Mouse (Mus musculus) heart, embryonic 13.5 days (tissue): ENCODE results near the gene Larp6. TPM values are rescaled to one million over a fixed set of nuclear protein-coding genes. Genes with fewer than 3 reads are reported as not detected.

ENCODE experiments used
- ATAC-seq: fragments of 200-750 bp; cut with Nextera tagmentation; 2 replicates; pipeline ENCODE4 v1.8.0; 2017; ENCODE audit warnings: moderate TSS enrichment; ENCODE audit not compliant: insufficient number of reproducible peaks, low FRiP score, low TSS enrichment; ENCODE audit errors: extremely low read depth
- H3K27ac ChIP-seq: fragments of 300-500 bp; sonication (generic); replicated peaks from 2 replicates; pipeline ENCODE4 v1.5.1; 2015; ENCODE audit warnings: moderate library complexity, mild to moderate bottlenecking, inconsistent platforms
- H3K27me3 ChIP-seq: fragments of 300-500 bp; sonication (generic); replicated peaks from 2 replicates; pipeline ENCODE4 v1.6.1; 2015; ENCODE audit warnings: mild to moderate bottlenecking, inconsistent platforms
- H3K36me3 ChIP-seq: fragments of 300-500 bp; sonication (generic); 2 replicates; pipeline ENCODE4 v1.6.1; 2015; ENCODE audit warnings: mild to moderate bottlenecking, inconsistent platforms
- H3K4me1 ChIP-seq: fragments of 300-500 bp; sonication (generic); 2 replicates; pipeline ENCODE4 v1.6.1; 2015; ENCODE audit warnings: inconsistent platforms
- H3K4me2 ChIP-seq: fragments of 300-500 bp; sonication (generic); 2 replicates; pipeline ENCODE4 v1.6.1; 2015; ENCODE audit warnings: inconsistent platforms, mild to moderate bottlenecking, moderate library complexity
- H3K4me3 ChIP-seq: fragments of 300-500 bp; sonication (generic); 2 replicates; pipeline ENCODE4 v1.5.1; 2015; ENCODE audit warnings: moderate library complexity, mild to moderate bottlenecking, inconsistent platforms
- H3K9ac ChIP-seq: fragments of 300-500 bp; sonication (generic); 2 replicates; pipeline ENCODE4 v1.6.1; 2015; ENCODE audit warnings: inconsistent platforms, mild to moderate bottlenecking, moderate library complexity
- H3K9me3 ChIP-seq: fragments of 300-500 bp; sonication (generic); 2 replicates; pipeline ENCODE4 v1.6.1; 2016; ENCODE audit warnings: inconsistent platforms
- WGBS: fragments of 180-500 bp; shearing (Covaris S2); methylation state at CpG from one replicate; pipeline ENCODE4 v1.1.7; 2015; ENCODE audit warnings: mixed read lengths; 5-methylcytosine and 5-hydroxymethylcytosine counted together
- polyA plus RNA-seq: library from polyadenylated mRNA; unstranded; fragments of >200 nt; fragmentation: Nextera tagmentation; extraction: Ambion mirVana; gene quantifications from 2 replicates; pipeline ENCODE4 v1.2.1, GENCODE M21; 2015

The Larp6 gene
- 0.69 and 0.94 TPM in 2 replicates for polyA plus RNA-seq

DNA sequence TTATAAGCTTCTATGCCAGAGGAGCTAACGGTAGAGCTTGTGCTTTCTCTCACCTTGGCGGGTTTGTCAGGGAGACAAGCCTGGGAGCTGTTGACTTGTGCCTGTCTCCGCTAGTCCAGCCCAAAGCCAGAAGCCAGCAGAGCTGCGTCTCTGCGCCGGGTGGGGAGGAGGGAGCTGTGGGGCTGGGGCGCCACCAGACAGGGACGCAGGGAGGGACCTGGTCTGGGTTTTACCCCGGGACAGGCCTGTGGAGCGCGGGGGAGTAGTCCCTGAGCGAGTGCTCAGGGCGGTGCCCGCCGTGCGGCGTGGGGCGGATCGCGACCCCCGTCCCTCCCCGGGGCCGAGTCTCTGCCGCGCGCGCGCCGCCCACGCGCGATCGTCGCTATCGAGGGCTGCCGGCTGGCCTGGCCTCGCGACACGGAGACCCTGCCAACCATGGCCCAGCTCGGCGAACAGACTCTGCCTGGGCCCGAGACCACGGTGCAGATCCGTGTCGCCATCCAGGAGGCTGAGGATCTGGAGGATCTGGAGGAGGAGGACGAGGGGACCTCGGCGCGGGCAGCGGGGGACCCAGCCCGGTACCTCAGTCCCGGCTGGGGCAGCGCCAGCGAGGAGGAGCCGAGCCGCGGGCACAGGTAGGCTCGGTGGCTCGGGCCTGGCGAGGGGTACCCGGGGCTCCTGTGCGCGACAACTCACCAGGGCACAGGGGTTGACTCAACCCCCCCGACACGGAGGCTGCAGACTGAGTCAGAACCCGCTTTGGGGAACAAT is at the start of gene Larp6:
Gene Larp6 (plus strand): TSS at position 219 of the 771 bp plus-strand sequence.
- 2% methylated on average over 65 of the region's 66 CpGs for WGBS
- no peak within 1 kb of the TSS for H3K27ac ChIP-seq
- H3K4me3 ChIP-seq: peak within 1 kb of the TSS; percentile 68
- no peaks in the 10 kb centered on the region for H3K36me3 ChIP-seq
- no peaks in the 10 kb centered on the region for H3K9me3 ChIP-seq
- no peak for ATAC-seq
- peak within 1 kb of the TSS; percentile 95 for H3K4me2 ChIP-seq
- peaks cover 37% of the 10 kb centered on the region for H3K27me3 ChIP-seq
- H3K9ac ChIP-seq: peak within 1 kb of the TSS; percentile 84
- H3K4me1 ChIP-seq: peaks cover 15% of the 10 kb centered on the region

DNA sequence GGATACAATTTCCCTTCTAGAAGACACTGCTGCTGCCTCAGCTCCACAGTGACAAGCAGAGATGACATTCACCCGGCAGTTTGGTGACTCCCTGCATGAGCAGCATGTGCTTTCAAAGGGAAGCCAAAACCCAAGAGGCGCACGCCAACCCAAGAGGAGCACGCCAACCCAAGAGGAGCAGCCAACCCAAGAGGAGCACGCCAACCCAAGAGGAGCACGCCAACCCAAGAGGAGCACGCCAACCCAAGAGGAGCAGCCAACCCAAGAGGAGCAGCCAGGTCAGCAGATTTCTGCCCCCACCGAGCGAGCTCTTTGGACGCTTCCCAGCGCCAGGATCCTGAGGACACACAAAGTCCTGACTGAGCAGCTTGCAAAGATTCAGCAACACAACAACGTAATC is 48.4 kb upstream of the Larp6 start:
- H3K9ac ChIP-seq: no peak overlapping the region
- WGBS: 90% methylated on average over 12 of the region's 12 CpGs
- H3K27me3 ChIP-seq: no peaks in the 10 kb centered on the region
- H3K4me2 ChIP-seq: no peak overlapping the region
- no peak overlapping the region for H3K27ac ChIP-seq
- peaks cover 23% of the 10 kb centered on the region for H3K36me3 ChIP-seq
- no peak overlapping the region for H3K4me3 ChIP-seq
- no peak for ATAC-seq
- H3K9me3 ChIP-seq: no peaks in the 10 kb centered on the region
- H3K4me1 ChIP-seq: no peaks in the 10 kb centered on the region

DNA sequence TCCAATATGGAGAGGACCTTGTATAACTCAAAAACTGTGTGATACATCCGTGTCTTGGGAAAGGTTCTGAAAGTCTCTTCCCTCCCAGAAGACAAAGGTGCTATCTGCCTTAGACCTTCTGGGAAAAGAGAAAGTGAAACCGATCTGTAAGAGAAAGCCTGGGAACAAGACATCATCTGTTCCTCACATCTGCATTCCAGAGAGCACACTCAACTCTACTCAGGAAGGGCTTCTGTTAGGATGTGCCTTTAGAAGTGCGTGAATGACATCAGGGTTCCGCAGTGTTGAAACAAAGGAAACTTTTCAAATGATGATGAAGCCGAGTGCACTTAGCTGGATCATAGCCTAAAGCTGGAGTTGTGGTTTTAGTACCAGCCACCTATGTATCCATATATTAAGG is 47.9 kb upstream of the Larp6 start:
- H3K4me3 ChIP-seq: no peak overlapping the region
- no peak overlapping the region for H3K4me2 ChIP-seq
- WGBS: 79% methylated on average over 5 of the region's 5 CpGs

DNA sequence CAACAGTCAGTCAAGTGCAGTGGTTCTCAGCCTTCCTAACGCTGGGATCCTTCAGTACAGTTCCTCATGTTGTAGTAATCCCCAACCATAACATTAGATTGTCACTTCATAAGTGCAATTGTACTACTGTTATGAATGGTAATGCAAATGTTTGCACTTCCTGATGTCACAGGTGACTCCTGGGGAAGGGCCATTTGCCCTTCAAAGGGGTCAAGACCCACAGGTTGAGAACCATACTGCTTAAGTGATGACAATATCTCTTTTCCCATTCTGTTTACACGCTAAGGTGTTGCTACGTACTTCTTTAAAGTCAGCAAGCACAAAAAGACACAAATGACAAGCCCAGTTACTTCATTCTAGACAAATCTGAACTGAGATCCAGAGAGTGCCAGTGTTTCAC is 47.3 kb upstream of the Larp6 start:
- ATAC-seq: no peak
- WGBS: 80% methylated on average over 3 of the region's 3 CpGs

More for the DNA sequence above, 47.9 kb upstream of the Larp6 start:
- Histone ChIP-seq H3K27me3 (no peaks in the 10 kb centered on the region), H3K9ac (no peak overlapping the region), H3K27ac (no peak overlapping the region), H3K9me3 (no peaks in the 10 kb centered on the region), H3K4me1 (no peaks in the 10 kb centered on the region), H3K36me3 (peaks cover 25% of the 10 kb centered on the region)
- no peak for ATAC-seq

DNA sequence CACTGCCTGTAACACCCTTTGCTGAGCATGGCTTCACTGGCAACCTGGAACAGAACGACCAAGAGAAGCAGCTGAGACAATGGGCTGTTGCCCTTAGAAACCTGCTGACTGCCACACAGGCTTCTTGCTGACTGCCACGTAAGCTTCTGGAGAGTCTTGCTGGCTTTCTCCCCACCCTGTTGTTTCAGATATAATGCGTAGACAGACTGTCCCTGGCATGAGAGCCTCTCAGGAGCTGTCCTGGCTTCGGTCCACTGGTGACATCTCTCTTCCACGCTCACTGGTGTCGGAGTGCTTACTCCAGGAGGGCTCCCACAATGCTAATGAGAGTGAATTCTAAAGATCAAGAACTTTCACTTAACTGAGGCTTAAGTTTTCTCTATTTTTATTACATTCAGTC is 43.9 kb upstream of the Larp6 start:
- WGBS: 73% methylated on average over 6 of the region's 6 CpGs
- Histone ChIP-seq H3K9me3 (no peaks in the 10 kb centered on the region), H3K27me3 (no peaks in the 10 kb centered on the region), H3K4me2 (no peak overlapping the region), H3K27ac (no peak overlapping the region), H3K4me1 (no peaks in the 10 kb centered on the region), H3K9ac (no peak overlapping the region), H3K36me3 (peaks cover 25% of the 10 kb centered on the region), H3K4me3 (no peak overlapping the region)
- no peak for ATAC-seq

More for the DNA sequence above, 47.3 kb upstream of the Larp6 start:
- Histone ChIP-seq H3K4me3 (no peak overlapping the region), H3K4me2 (no peak overlapping the region), H3K9ac (no peak overlapping the region), H3K9me3 (no peaks in the 10 kb centered on the region), H3K4me1 (no peaks in the 10 kb centered on the region), H3K27me3 (no peaks in the 10 kb centered on the region), H3K27ac (no peak overlapping the region), H3K36me3 (peaks cover 25% of the 10 kb centered on the region)

DNA sequence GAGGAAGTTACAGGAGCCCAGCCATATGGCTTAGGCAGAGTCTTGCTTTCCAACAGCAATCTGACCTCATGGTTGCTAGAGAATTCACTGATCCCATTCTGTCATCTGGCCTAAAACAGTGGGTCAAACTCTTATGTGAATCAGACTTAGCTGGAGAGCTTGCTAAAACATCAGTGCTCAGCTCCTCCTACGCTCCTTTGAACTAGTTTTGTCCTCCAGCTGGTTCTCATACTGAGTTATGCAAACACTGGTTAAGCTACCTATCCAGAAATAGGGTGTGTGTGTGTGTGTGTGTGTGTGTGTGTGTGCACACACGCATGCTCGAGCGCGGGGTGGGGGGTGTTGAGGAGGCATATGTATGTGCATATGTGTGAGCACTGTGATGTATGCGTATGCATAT is 40.2 kb upstream of the Larp6 start:
- 92% methylated on average over 6 of the region's 6 CpGs for whole genome bisulfite sequencing
- ATAC-seq: no peak

DNA sequence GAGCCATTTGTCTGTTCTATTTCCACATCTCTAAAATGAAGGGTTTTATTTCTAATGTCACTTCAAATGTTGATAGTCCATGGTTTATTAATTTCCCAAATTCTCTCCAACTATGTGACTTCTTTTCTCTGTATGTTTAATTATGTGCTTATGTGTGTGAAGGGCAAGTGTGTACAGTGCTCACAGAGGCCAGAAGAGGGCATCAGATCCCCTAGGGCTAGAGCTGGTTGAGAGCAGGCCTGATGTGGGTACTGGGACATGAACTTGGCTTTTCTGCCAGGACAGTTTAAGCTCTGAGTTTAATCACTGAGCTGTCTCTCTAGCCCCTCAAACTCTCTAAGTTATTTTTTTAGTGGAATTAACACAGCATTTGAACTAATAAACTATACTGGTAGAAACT is 38.0 kb upstream of the Larp6 start:
- Histone ChIP-seq H3K9me3 (no peaks in the 10 kb centered on the region), H3K4me3 (no peak overlapping the region), H3K27ac (no peak overlapping the region), H3K4me1 (no peaks in the 10 kb centered on the region), H3K4me2 (no peak overlapping the region), H3K36me3 (peaks cover 33% of the 10 kb centered on the region), H3K9ac (no peak overlapping the region), H3K27me3 (no peaks in the 10 kb centered on the region)
- no peak for ATAC-seq

More for the DNA sequence above, 40.2 kb upstream of the Larp6 start:
- no peak overlapping the region for H3K9ac ChIP-seq
- no peaks in the 10 kb centered on the region for H3K27me3 ChIP-seq
- H3K4me1 ChIP-seq: no peaks in the 10 kb centered on the region
- no peak overlapping the region for H3K4me2 ChIP-seq
- no peak overlapping the region for H3K27ac ChIP-seq
- peaks cover 27% of the 10 kb centered on the region for H3K36me3 ChIP-seq
- H3K9me3 ChIP-seq: no peaks in the 10 kb centered on the region
- no peak overlapping the region for H3K4me3 ChIP-seq

DNA sequence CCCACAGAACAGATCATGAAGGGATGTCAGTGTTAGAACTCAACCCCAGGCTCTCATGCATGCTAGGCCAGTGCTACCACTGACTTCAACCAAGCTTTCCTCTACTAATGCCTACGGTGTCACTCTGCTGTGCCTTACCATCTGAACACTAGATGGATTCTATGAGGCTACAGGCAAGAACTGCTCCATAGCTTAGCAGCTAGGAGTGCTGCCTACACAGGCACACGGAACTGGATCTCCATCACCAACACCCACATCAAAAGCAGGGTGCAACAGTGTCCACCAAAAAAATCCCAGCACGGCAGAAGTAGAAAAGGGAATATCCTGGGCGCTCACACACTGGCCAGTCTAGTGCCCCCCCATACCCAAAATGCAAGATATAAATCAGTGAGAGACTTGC is 36.4 kb upstream of the Larp6 start:
- 87% methylated on average over 4 of the region's 4 CpGs for WGBS
- H3K27ac ChIP-seq: no peak overlapping the region
- ATAC-seq: no peak
- H3K4me3 ChIP-seq: no peak overlapping the region
- no peak overlapping the region for H3K9ac ChIP-seq
- H3K4me2 ChIP-seq: no peak overlapping the region
- no peaks in the 10 kb centered on the region for H3K9me3 ChIP-seq
- peaks cover 44% of the 10 kb centered on the region for H3K36me3 ChIP-seq
- no peaks in the 10 kb centered on the region for H3K4me1 ChIP-seq
- no peaks in the 10 kb centered on the region for H3K27me3 ChIP-seq

DNA sequence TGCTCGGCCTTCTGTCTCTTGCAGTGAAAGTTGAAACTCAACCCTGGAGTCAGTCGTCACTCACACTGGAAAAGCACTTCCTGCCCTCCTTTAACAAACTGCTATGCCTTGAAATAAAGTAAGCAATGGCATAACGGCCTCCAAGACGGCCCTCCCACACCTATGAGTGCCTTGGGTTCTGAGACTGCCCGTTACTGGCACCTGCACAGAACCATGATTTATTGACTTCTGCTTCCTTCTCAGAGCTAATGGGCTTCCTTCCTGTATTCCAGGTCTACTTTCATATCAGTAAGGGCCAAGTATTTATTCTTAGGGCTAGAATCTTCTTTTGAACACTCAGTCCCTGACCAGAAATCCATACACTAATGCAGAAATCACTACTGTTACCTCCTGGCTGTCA is 33.9 kb upstream of the Larp6 start:
- WGBS: 68% methylated on average over 5 of the region's 5 CpGs
- no peaks in the 10 kb centered on the region for H3K4me1 ChIP-seq
- H3K4me2 ChIP-seq: no peak overlapping the region
- no peaks in the 10 kb centered on the region for H3K9me3 ChIP-seq
- ATAC-seq: no peak
- no peak overlapping the region for H3K9ac ChIP-seq
- peaks cover 52% of the 10 kb centered on the region for H3K36me3 ChIP-seq
- no peaks in the 10 kb centered on the region for H3K27me3 ChIP-seq
- no peak overlapping the region for H3K27ac ChIP-seq
- no peak overlapping the region for H3K4me3 ChIP-seq

DNA sequence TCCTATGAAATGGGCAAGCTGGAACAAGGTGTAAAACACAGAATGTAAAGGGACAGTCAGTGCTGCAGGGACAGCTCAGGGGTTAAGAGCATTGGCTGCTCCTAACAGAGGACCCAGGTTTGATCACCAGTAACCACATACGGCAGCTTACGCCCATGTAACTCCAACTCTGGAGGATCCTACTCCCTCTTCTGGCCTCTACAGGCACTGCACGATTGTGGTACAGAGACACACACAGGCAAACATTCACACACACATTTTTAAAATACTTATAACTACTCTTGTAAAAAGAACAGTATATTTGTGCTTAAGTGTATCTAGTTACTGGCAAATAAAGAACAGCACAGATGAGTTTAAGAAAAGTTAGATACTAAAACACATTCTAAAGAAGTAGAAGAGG is 31.8 kb upstream of the Larp6 start:
- no peak overlapping the region for H3K27ac ChIP-seq
- H3K9ac ChIP-seq: no peak overlapping the region
- no peaks in the 10 kb centered on the region for H3K27me3 ChIP-seq
- 87% methylated on average over 3 of the region's 3 CpGs for WGBS
- no peaks in the 10 kb centered on the region for H3K9me3 ChIP-seq
- no peak for ATAC-seq
- H3K36me3 ChIP-seq: peaks cover 53% of the 10 kb centered on the region
- no peak overlapping the region for H3K4me3 ChIP-seq
- no peaks in the 10 kb centered on the region for H3K4me1 ChIP-seq
- no peak overlapping the region for H3K4me2 ChIP-seq

DNA sequence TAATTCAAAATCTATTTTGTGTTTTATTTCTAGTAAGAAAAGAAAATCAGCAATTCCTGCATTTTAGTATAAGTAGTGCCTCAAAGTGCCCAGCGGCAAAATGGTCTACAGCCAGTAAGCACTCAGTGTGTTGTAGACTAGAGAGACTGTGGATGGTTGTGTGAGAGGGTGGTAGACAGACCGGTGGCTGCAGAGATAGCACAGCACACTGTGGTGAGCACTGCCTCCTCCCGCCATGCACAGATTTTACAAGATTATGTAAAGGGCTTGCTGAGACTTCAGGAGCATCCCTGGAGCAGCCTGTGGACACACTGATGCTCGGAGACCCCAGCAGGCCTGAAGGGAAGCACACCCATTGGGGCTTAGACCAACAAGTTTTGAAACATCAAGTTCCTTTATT is 30.0 kb upstream of the Larp6 start:
- Histone ChIP-seq H3K4me3 (no peak overlapping the region), H3K9me3 (no peaks in the 10 kb centered on the region), H3K4me1 (peaks cover 5% of the 10 kb centered on the region), H3K9ac (no peak overlapping the region), H3K27ac (no peak overlapping the region), H3K36me3 (peaks cover 40% of the 10 kb centered on the region), H3K4me2 (no peak overlapping the region), H3K27me3 (no peaks in the 10 kb centered on the region)
- WGBS: 78% methylated on average over 4 of the region's 4 CpGs
- no peak for ATAC-seq

DNA sequence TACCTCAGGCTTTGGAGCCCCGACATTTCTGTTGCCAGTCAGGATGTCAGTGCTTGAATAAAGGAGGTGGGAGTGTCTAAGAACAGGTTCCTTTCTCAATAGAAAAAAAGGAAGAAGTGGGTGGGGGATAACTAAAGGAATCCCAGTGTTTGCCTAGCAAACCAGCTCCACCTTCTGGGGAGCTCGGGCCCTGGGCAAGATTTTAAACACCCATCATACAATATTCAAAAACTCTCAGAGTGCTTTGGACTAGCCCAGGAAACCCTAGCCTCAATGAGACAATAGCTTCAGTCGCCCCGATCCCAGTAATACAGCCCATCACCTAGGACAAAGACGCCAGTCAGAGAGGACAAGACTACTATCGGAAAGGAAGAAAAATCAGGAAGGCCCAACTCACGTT is 25.4 kb upstream of the Larp6 start:
- Histone ChIP-seq H3K9me3 (no peaks in the 10 kb centered on the region), H3K27me3 (no peaks in the 10 kb centered on the region), H3K9ac (peak overlapping the region; percentile 78), H3K36me3 (peaks cover 14% of the 10 kb centered on the region), H3K27ac (peak overlapping the region; percentile 71), H3K4me3 (peak overlapping the region; percentile 77), H3K4me1 (peaks cover 11% of the 10 kb centered on the region), H3K4me2 (peak overlapping the region; percentile 79)
- WGBS: 6% methylated on average over 7 of the region's 7 CpGs
- ATAC-seq: no peak
